Mouse (Mus musculus): ENCODE results near the gene Tmem130.
"Not testable (repeated sequence)": the region's sequence is repeated elsewhere in the genome, so short reads cannot be mapped to it uniquely, and the experiment has no call there.

The Tmem130 gene

GRCm38 (mm10) chr5:144761161-144761868 lies at the start of gene Tmem130:
Gene Tmem130, minus strand, starts transcription at chr5:144761818.
- no peak for DNase-seq (ENCODE audit: low read depth, low spot score)

GRCm38 (mm10) chr5:144806931-144807330 lies 45.3 kb upstream of the Tmem130 start:
- DNase-seq (ENCODE audit: low read depth, low spot score), result no peak

GRCm38 (mm10) chr5:144804181-144804580 lies 42.6 kb upstream of the Tmem130 start:
- no peak for DNase-seq (ENCODE audit: low read depth, low spot score)

GRCm38 (mm10) chr5:144803066-144803465 lies 41.4 kb upstream of the Tmem130 start:
- DNase-seq (ENCODE audit: low read depth, low spot score), result no peak

GRCm38 (mm10) chr5:144797116-144797515 lies 35.5 kb upstream of the Tmem130 start:
- no peak for DNase-seq (ENCODE audit: low read depth, low spot score)

- DNase-seq (ENCODE audit: low read depth, low spot score), result peak; percentile 28
Observed at GRCm38 (mm10) chr5:144794687-144795086, 33.1 kb upstream of the Tmem130 start.

GRCm38 (mm10) chr5:144793374-144793773 lies 31.8 kb upstream of the Tmem130 start:
- no peak for DNase-seq (ENCODE audit: low read depth, low spot score)

- no peak for DNase-seq (ENCODE audit: low read depth, low spot score)
Observed at GRCm38 (mm10) chr5:144786464-144786863, 24.8 kb upstream of the Tmem130 start.

GRCm38 (mm10) chr5:144780654-144781053 lies 19.0 kb upstream of the Tmem130 start:
- DNase-seq (ENCODE audit: low read depth, low spot score), result no peak

GRCm38 (mm10) chr5:144773231-144773630 lies 11.6 kb upstream of the Tmem130 start:
- DNase-seq (ENCODE audit: low read depth, low spot score), result no peak

- DNase-seq (ENCODE audit: low read depth, low spot score), result no peak
Observed at GRCm38 (mm10) chr5:144769067-144769482, 7.5 kb upstream of the Tmem130 start.

GRCm38 (mm10) chr5:144767911-144768841 lies 6.6 kb upstream of the Tmem130 start:
- DNase-seq (ENCODE audit: low read depth, low spot score), result peak; percentile 71

- not testable (repeated sequence) for DNase-seq (ENCODE audit: low read depth, low spot score)
Observed at GRCm38 (mm10) chr5:144767106-144767798, 5.6 kb upstream of the Tmem130 start, which contains the start of gene Trrap. Gene Trrap, plus strand, starts transcription at chr5:144767732.

- DNase-seq (ENCODE audit: low read depth, low spot score), result no peak
Observed at GRCm38 (mm10) chr5:144766646-144767045, 5.0 kb upstream of the Tmem130 start.

- no peak for DNase-seq (ENCODE audit: low read depth, low spot score)
Observed at GRCm38 (mm10) chr5:144766026-144766425, 4.4 kb upstream of the Tmem130 start.

GRCm38 (mm10) chr5:144758422-144758821 lies 3.2 kb downstream of the Tmem130 start:
- no peak for DNase-seq (ENCODE audit: low read depth, low spot score)

GRCm38 (mm10) chr5:144757402-144757801 lies 4.2 kb downstream of the Tmem130 start:
- DNase-seq (ENCODE audit: low read depth, low spot score), result no peak

- DNase-seq (ENCODE audit: low read depth, low spot score), result no peak
Observed at GRCm38 (mm10) chr5:144755191-144755590, 6.4 kb downstream of the Tmem130 start.

GRCm38 (mm10) chr5:144753041-144753440 lies 8.6 kb downstream of the Tmem130 start:
- no peak for DNase-seq (ENCODE audit: low read depth, low spot score)

- DNase-seq (ENCODE audit: low read depth, low spot score), result no peak
Observed at GRCm38 (mm10) chr5:144752432-144752831, 9.2 kb downstream of the Tmem130 start.

- DNase-seq (ENCODE audit: low read depth, low spot score), result no peak
Observed at GRCm38 (mm10) chr5:144737101-144737500, 24.5 kb downstream of the Tmem130 start.

GRCm38 (mm10) chr5:144734949-144735348 lies 26.7 kb downstream of the Tmem130 start:
- DNase-seq (ENCODE audit: low read depth, low spot score), result no peak
